Mouse (Mus musculus): ENCODE measurements around the gene Olfr1494. TPM values are rescaled to one million over a fixed set of nuclear protein-coding genes. Genes with fewer than 3 reads are reported as not detected.

The Olfr1494 gene
- total RNA-seq (2021): not detected
- long read RNA-seq, experiment 1: 0 reads
- long read RNA-seq, experiment 2: 0 reads

GRCm38 (mm10) chr19:13739428-13739827 is at the start of gene Olfr1494:
Olfr1494 (plus strand) TSS chr19:13739728.
- intact Hi-C loops (cut with DNase I): no loop called here
- no peak for TF ChIP-seq CTCF (IDR thresholded peaks at IDR 0.05)
- no peak for DNase-seq

GRCm38 (mm10) chr19:13696968-13697367 is 42.6 kb upstream of the Olfr1494 start, which contains the start of gene Olfr1491:
Olfr1491 (plus strand) TSS chr19:13697268.
- intact Hi-C loops (cut with DNase I): no loop called here
- no peak within 1 kb of the TSS for H3K27ac ChIP-seq
- TF ChIP-seq CTCF (IDR thresholded peaks at IDR 0.05): no peak
- no peak within 1 kb of the TSS for H3K4me3 ChIP-seq
- no peak for DNase-seq

More at GRCm38 (mm10) chr19:13739428-13739827, at the start of gene Olfr1494:
- Histone ChIP-seq H3K4me3 (no peak within 1 kb of the TSS), H3K27ac (no peak within 1 kb of the TSS)

GRCm38 (mm10) chr19:13722978-13723377 is 16.6 kb upstream of the Olfr1494 start, which contains the start of gene Olfr1493-ps1:
Olfr1493-ps1 (plus strand) TSS chr19:13723278.
- no peak for TF ChIP-seq CTCF (IDR thresholded peaks at IDR 0.05)
- no peak for DNase-seq
- intact Hi-C loops (cut with DNase I): no loop called here

GRCm38 (mm10) chr19:13749366-13749765 is 9.8 kb downstream of the Olfr1494 start:
- no peak for TF ChIP-seq CTCF (IDR thresholded peaks at IDR 0.05)
- DNase-seq: no peak
- no peak overlapping the region for H3K27ac ChIP-seq
- intact Hi-C loops (cut with DNase I): no loop called here
- no peak overlapping the region for H3K4me3 ChIP-seq

More at GRCm38 (mm10) chr19:13722978-13723377, 16.6 kb upstream of the Olfr1494 start, which contains the start of gene Olfr1493-ps1:
- Histone ChIP-seq H3K27ac (no peak within 1 kb of the TSS), H3K4me3 (no peak within 1 kb of the TSS)

GRCm38 (mm10) chr19:13764306-13764705 is 24.8 kb downstream of the Olfr1494 start, which contains the start of gene Olfr1495:
Olfr1495 (plus strand) TSS chr19:13764606.
- no peak for DNase-seq
- H3K27ac ChIP-seq: no peak within 1 kb of the TSS
- intact Hi-C loops (cut with DNase I): no loop called here
- H3K4me3 ChIP-seq: no peak within 1 kb of the TSS
- no peak for TF ChIP-seq CTCF (IDR thresholded peaks at IDR 0.05)

GRCm38 (mm10) chr19:13768565-13769276 is 29.2 kb downstream of the Olfr1494 start:
- Histone ChIP-seq H3K4me3 (no peak overlapping the region), H3K27ac (no peak overlapping the region)
- DNase-seq: no peak
- no peak for TF ChIP-seq CTCF (IDR thresholded peaks at IDR 0.05)
- intact Hi-C loops (cut with DNase I): no loop called here

GRCm38 (mm10) chr19:13777578-13777977 is 38.0 kb downstream of the Olfr1494 start, which contains the start of gene Olfr1496:
Olfr1496 (plus strand) TSS chr19:13777878.
- Histone ChIP-seq H3K27ac (no peak within 1 kb of the TSS), H3K4me3 (no peak within 1 kb of the TSS)
- intact Hi-C loops (cut with DNase I): no loop called here
- DNase-seq: no peak
- no peak for TF ChIP-seq CTCF (IDR thresholded peaks at IDR 0.05)

GRCm38 (mm10) chr19:13798102-13798501 is 58.6 kb downstream of the Olfr1494 start, which contains the start of gene Olfr1497:
Olfr1497 (minus strand) TSS chr19:13798202.
- H3K4me3 ChIP-seq: no peak within 1 kb of the TSS
- intact Hi-C loops (cut with DNase I): no loop called here
- H3K27ac ChIP-seq: no peak within 1 kb of the TSS
- no peak for DNase-seq
- no peak for TF ChIP-seq CTCF (IDR thresholded peaks at IDR 0.05)

Other genes with a start within 250 kb of the Olfr1494 start
- gene Olfr1477, start 239.2 kb upstream of the Olfr1494 start, total RNA-seq (2021): not detected
- not detected for gene Olfr1480, start 211.8 kb upstream of the Olfr1494 start, total RNA-seq (2021)
- not detected for gene Olfr1484, start 156.2 kb upstream of the Olfr1494 start, total RNA-seq (2021)
- not detected for gene Olfr1487, start 122.4 kb upstream of the Olfr1494 start, total RNA-seq (2021)
- gene Olfr1489, start 108.1 kb upstream of the Olfr1494 start, total RNA-seq (2021): not detected
- gene Olfr1490, start 88.6 kb upstream of the Olfr1494 start, total RNA-seq (2021): not detected
- not detected for gene Olfr1491, start 42.5 kb upstream of the Olfr1494 start, total RNA-seq (2021)
- gene Olfr1493-ps1, start 16.4 kb upstream of the Olfr1494 start, total RNA-seq (2021): not detected
- not detected for gene Olfr1495, start 24.9 kb downstream of the Olfr1494 start, total RNA-seq (2021)
- not detected for gene Olfr1496, start 38.1 kb downstream of the Olfr1494 start, total RNA-seq (2021)
- not detected for gene Olfr1497, start 58.5 kb downstream of the Olfr1494 start, total RNA-seq (2021)
- not detected for gene Olfr1499, start 79.7 kb downstream of the Olfr1494 start, total RNA-seq (2021)
- not detected for gene Olfr1500, start 90.8 kb downstream of the Olfr1494 start, total RNA-seq (2021)
- not detected for gene Olfr1501, start 111.0 kb downstream of the Olfr1494 start, total RNA-seq (2021)
- gene Olfr1502, start 122.1 kb downstream of the Olfr1494 start, total RNA-seq (2021): not detected
- gene Olfr1504, start 158.2 kb downstream of the Olfr1494 start, total RNA-seq (2021): not detected
- gene Olfr1505, start 173.8 kb downstream of the Olfr1494 start, total RNA-seq (2021): not detected

All from gastrocnemius, adult 2 months (tissue).